Mouse (Mus musculus) brain, embryonic 14.5 days (tissue): ENCODE measurements at regions not wholly inside any gene's neighbourhood (a gene's known extent, or its start where the extent isn't known, plus 50 kb on each side); places are given as distances from the start of the nearest gene placed in this dataset.
A peak's percentile ranks its signal among the peaks of the same experiment; 100 is the strongest.
"Not testable (repeated sequence)": the region's sequence is repeated elsewhere in the genome, so short reads cannot be mapped to it uniquely, and the experiment has no call there.

Experiments
- DNase-seq: peaks from one replicate; pipeline ENCODE4 v3.0.0-alpha.2; 2011; ENCODE audit warnings: low read depth
- CTCF ChIP-seq: fragments of 200-500 bp; IDR thresholded peaks from 2 replicates; pipeline ENCODE4 v1.5.1; 2012; ENCODE audit warnings: inconsistent platforms, mild to moderate bottlenecking, moderate library complexity, borderline replicate concordance; ENCODE audit not compliant: insufficient read depth, insufficient read length; ENCODE audit errors: extremely low read depth
- POLR2A ChIP-seq: fragments of 200-500 bp; IDR thresholded peaks from 2 replicates; pipeline ENCODE4 v1.6.1; 2012; ENCODE audit warnings: mild to moderate bottlenecking, inconsistent platforms, borderline replicate concordance; ENCODE audit not compliant: poor library complexity, insufficient read depth, insufficient read length, severe bottlenecking; ENCODE audit errors: extremely low read depth

DNA sequence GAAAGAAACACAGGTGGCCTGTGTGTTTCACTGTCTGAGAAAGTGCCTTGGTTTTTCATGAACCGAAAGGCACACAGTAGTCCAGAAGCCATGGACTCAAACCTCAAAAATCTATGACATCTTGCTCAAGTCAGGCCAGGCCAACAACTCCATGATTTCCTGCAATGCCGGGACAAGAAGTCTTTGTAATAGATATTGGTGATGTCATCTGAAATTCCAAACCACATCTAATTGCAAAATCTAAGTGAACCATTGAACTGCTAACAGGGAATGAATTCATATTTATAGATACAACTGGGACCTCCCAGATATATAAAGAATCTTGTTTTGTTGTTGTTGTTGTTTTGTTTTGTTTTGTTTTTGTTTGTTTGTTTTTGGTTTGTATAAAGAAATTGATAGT, 259.2 kb upstream of the Nrxn1 start:
- TF ChIP-seq CTCF (no peak), POLR2A (no peak)
- DNase-seq, result no peak

DNA sequence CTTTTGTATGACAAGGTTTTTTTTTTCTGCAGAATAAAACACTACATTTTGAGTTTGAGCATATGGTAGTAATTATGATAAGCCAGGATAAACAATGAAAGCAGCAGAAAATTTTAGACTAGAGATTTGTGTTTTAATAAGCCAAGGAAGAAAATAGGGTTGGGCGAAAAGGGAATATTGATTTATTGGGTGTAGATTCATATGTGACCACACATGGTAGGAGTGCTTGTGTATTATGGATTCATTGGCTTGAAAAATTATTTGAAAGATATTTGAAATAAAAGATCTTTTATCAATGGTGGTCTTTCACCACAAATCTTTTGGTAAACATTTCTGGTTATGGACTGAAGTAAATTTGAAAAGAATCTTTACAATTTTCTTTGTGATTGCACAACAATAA, 244.0 kb upstream of the Nrxn1 start:
- no peak for DNase-seq
- no peak for TF ChIP-seq POLR2A
- TF ChIP-seq CTCF, result no peak

DNA sequence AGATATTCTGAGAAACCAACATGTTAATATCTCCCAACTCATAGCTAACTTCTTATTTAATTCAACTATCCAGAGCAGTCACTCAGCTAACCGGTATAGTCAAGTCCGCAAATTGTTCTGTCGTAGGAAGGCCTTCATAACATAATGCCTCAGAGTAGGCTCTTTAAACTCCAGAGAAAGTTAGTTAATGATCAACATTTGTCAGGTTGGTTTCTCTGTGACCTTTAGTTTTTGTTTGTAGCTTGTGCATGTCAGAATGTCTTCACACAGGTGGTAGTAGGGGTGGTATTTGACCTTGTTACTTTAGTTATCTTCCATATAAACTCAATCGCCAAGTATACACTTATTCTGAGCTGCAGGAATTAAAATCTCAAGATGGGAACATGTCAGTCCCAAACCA, 240.9 kb upstream of the Nrxn1 start:
- no peak for DNase-seq
- TF ChIP-seq POLR2A (no peak), CTCF (no peak)

DNA sequence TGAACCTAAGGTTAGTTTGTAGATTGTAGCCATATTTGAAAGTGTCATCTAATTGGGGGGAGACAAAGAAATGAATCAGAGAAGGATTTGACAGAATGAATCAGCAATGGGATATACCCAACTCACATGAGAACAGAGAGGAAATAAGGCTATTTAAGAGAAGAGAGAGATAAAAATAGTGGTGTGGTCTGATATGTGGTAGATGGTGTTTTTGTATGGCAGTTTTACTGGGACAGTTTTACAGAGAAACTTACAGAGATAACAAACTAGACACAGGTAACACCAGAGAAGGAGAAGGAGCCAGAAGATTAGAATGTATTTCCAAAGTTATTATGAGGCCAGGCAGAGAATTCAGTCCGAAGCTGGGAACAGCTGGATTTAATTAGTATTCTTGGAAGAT, 240.3 kb upstream of the Nrxn1 start:
- no peak for TF ChIP-seq POLR2A
- no peak for TF ChIP-seq CTCF
- no peak for DNase-seq

DNA sequence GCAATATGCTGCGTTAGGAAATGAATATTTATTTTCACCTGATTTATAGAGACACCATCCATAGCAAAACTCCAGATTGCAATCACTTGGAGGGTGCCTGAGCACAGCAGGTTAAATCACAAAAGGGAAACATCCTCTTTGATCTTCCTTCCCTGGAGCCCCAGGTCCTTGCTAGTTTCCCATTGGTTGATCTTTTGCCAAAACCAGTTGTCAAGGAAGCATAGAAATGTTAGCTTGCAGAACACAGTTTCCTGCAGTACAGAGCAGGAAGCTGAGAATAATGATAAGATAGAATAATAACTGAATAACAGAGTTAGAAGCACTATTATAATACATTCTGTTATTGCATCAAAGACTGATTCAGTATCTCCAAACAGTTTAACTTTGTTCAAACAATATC, 231.5 kb upstream of the Nrxn1 start:
- DNase-seq, result peak; percentile 51
- TF ChIP-seq CTCF (no peak), POLR2A (no peak)

DNA sequence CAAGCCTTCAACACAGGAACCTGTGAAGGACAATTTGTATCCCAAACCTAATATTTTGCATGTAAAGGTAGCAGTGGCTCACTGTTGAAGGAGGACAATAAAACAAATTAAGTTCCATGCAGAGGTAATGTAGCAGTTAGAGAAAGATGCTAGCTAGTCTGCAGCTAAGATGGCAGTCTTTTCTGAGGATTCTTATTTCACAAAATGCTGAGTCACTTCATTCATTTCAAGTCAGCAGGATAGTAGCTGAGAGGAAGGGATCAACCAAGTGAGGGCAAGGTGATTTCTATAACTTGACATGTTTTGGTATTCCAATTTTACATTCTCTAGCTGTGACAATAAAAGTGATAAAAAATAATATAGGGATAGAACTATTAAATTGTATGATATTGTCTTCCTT, 194.0 kb upstream of the Nrxn1 start:
- DNase-seq, result no peak

DNA sequence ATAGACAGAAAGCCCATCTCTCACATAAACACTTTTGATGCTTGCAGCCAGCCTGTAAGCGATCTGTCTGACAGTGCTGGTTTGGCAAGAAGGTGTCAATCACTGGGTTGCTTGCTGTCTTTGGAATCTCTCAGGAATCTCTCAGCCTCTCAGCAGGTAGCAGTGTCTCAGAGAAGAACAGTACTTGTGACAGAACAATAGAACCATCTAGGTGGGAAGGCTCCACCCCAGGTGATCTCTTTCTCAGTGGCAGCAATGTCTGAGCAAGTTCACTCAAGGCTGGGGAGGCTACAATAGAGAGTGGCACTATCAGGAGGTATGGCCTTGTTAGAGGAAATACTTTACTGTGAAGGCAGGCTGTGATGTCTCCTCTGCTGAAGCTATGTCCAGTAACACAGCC, 181.5 kb upstream of the Nrxn1 start:
- no peak for DNase-seq
- no peak for TF ChIP-seq CTCF
- no peak for TF ChIP-seq POLR2A

More for the DNA sequence above, 194.0 kb upstream of the Nrxn1 start:
- no peak for TF ChIP-seq POLR2A
- TF ChIP-seq CTCF, result no peak

DNA sequence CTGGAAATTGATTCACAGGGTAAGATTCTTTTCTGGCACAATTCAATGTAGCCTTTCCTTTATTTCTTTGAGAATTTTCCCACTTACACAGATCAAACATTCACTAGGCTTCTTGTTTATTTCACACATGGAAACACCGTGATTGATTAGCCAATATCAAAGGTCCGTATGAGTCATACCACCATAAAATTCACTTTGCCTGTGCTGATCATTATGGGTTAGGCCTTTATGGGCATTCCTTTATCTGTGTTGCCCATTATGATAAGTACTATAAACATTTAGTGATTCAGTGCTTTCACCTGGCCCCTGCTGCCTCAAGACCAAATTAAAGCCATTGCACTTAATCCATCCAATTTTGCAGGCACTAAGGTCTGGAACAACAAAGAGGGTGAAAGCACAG, 145.8 kb upstream of the Nrxn1 start:
- TF ChIP-seq POLR2A, result no peak
- TF ChIP-seq CTCF, result no peak
- DNase-seq, result no peak

DNA sequence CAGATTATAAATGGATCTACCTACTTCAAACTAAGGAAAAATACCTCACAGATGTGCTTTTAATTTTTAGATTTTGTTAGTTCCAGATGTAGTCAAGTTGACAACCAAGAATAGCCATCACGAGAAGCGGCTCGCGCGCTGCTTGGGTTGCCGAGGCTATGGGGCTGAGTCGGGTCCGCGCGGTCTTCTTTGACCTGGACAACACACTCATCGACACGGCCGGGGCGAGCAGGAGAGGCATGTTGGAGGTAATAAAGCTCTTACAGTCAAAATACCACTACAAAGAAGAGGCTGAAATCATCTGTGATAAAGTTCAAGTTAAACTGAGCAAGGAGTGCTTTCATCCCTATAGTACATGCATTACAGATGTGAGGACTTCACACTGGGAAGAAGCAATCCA, 143.8 kb upstream of the Nrxn1 start:
- not testable (repeated sequence) for DNase-seq

DNA sequence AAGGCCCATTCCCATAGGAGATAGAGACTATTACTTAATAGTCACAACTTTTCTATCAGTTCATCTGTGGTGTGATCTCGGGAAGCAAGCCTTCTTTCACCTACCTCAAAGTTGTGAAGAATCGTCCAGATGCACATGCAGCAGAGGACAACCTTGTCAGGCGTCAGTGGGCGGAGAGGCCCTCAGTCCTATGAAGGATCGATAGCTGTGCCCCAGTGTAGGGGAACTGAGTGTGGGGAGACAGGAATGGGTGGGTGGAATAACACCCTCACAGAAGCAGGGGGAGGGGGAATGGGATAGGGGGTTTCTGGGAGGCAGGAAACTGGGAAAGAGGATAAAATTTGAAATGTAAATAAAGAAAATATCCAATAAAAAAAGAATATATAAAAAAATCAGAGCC, 133.5 kb upstream of the Nrxn1 start:
- TF ChIP-seq POLR2A (no peak), CTCF (no peak)
- no peak for DNase-seq

DNA sequence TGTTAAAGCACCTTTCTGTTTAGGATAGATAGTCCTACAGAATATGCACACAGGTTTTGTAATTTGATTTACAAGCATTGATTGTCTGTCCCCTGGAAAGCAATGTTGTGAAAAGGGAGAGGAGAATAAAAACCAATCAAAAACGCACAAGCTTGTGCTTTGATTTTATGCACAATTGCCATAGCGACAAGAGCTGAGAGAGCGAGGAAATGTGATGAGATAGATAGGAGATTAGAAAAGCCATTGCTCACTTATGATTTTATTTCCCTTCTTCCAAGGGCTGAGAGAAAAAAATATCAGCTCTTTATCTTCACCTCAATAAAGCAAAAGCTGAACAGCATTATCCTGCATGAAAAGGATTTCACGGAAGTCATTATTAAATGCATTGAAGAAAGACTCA, 133.0 kb upstream of the Nrxn1 start:
- peak; percentile 50 for DNase-seq
- TF ChIP-seq CTCF, result no peak
- TF ChIP-seq POLR2A, result no peak

DNA sequence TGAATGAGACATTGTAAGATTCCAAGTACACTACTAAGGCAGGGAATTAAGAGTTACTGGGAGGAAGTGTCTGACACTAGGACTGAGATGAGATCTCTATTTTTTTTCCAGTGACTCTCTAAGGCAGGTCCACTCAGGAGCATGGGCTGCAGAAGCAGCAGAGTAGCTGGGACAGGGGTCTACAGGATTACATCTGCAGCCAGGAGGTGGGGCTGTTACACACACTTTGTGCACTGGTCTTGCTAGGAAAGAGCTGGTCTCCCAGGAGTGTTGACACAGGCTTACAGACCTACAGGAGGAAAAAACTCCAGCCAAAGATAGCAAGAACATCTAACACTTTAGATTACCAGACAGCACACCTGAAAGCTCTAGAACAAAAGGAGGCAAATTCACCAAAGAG, 123.6 kb upstream of the Nrxn1 start:
- DNase-seq, result peak; percentile 22
- TF ChIP-seq CTCF (no peak), POLR2A (no peak)

DNA sequence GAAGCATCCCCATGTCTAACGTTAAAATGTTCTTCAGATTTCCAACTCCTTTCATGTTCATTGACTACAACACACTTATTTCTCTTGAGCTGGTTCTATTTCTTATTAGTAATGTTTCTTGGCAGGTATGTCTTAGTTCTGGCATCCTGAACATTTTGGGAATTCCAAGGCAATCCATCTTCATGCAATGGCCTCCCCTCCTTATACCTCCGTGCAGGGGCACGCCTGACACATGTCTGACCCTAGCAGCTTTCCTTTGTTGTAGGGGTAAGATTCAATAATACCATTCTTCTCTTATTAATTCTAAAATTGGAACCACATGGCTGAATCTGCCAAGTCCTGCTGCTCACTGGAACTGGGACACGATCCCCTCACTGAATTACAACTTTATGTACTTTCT, 89.7 kb upstream of the Nrxn1 start:
- TF ChIP-seq POLR2A, result no peak
- no peak for TF ChIP-seq CTCF
- DNase-seq, result no peak

DNA sequence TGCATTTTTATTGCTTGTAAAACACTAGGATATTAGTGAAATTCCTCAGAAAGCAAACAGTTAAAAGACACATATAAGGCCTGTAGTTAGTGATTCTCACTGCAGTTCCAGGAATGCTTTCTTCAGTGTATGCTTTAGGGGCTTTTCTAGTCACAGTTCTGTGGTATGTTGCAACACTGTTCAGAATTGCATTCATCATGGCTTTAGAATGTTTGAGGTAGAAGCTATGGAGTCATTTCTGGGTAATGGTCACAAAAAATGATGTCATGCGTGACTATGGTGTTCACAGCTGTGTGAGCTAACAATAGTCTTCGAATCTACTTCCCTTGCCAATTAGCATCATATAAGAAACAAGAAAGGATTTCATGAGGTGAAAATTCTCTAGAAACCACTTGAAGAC, 69.0 kb upstream of the Nrxn1 start:
- TF ChIP-seq CTCF (no peak), POLR2A (no peak)
- DNase-seq, result peak; percentile 1
